Mouse (Mus musculus) thymus, adult 2 months (tissue): ENCODE data around the gene Ccdc78.

Source experiments
- CTCF ChIP-seq: fragments of 200-500 bp; IDR thresholded peaks from 2 replicates; pipeline ENCODE4 v1.5.1; 2012; ENCODE audit warnings: mild to moderate bottlenecking, control low read depth, low read length, moderate library complexity, borderline replicate concordance; ENCODE audit not compliant: control insufficient read depth, poor library complexity, insufficient read depth; ENCODE audit errors: extremely low read depth
- POLR2A ChIP-seq: fragments of 200-500 bp; IDR thresholded peaks from 2 replicates; pipeline ENCODE4 v1.6.1; 2012; ENCODE audit warnings: mild to moderate bottlenecking, low read length, control low read depth, moderate library complexity; ENCODE audit not compliant: control insufficient read depth, poor library complexity, insufficient read depth; ENCODE audit errors: extremely low read depth

- TF ChIP-seq CTCF (0 out of 2 replicates have a peak, but pooled peaks have one; percentile 15), POLR2A (peak; percentile 71; the same call in 1 of the 2 replicates)
Measured at GRCm38 (mm10) chr17:25828712-25829557, 42.6 kb downstream of the Ccdc78 start, which contains the start of gene Jmjd8.
